Mouse (Mus musculus): Measurements from ENCODE around the gene Pde1b.

- TF ChIP-seq ZC3H11A (IDR thresholded peaks at IDR 0.05; ENCODE audit: borderline replicate concordance, low read depth, low read length) = no peak
- no peak for TF ChIP-seq ZNF384 (IDR thresholded peaks at IDR 0.05; ENCODE audit: low read depth, low read length)
These were observed 40.1 kb upstream of the Pde1b start for GRCm38 (mm10) chr15:103462539-103463261.

All from ES-E14 (cell line).